Mouse (Mus musculus) ES-E14 (cell line): ENCODE measurements around the gene Opn4.

Experiments used
- CHD2 ChIP-seq: IDR thresholded peaks from 2 replicates; pipeline ENCODE4 v1.6.1; 2014; ENCODE audit warnings: mild to moderate bottlenecking, low read depth, low read length, inconsistent platforms
- HCFC1 ChIP-seq: IDR thresholded peaks from 2 replicates; pipeline ENCODE4 v1.6.1; 2012; ENCODE audit warnings: low read length, inconsistent platforms, borderline replicate concordance; ENCODE audit not compliant: insufficient read depth
- MAFK ChIP-seq: IDR thresholded peaks from 2 replicates; pipeline ENCODE4 v1.6.1; 2014; ENCODE audit warnings: mild to moderate bottlenecking, low read depth, low read length, inconsistent platforms; ENCODE audit not compliant: insufficient read depth
- ZC3H11A ChIP-seq: IDR thresholded peaks from 2 replicates; pipeline ENCODE4 v1.6.1; 2012; ENCODE audit warnings: low read depth, mild to moderate bottlenecking, inconsistent platforms, low read length, borderline replicate concordance
- ZNF384 ChIP-seq: IDR thresholded peaks from 2 replicates; pipeline ENCODE4 v1.6.1; 2012; ENCODE audit warnings: low read depth, low read length, inconsistent platforms

GRCm38 (mm10) chr14:34552226-34552625 is 47.7 kb downstream of the Opn4 start:
- TF ChIP-seq MAFK (no peak), ZNF384 (no peak), CHD2 (no peak), HCFC1 (no peak), ZC3H11A (no peak)
